Comparison of ENCODE assay signal across 8 mouse cellular contexts in genomic region chr10:128821358-128822056, GRCm38 (mm10). TPM values are rescaled to one million over a fixed set of nuclear protein-coding genes. Genes with fewer than 3 reads are reported as not detected.
DNase-seq lines count a peak whose midpoint lies in the region; ATAC-seq and TF ChIP-seq lines count a peak whose summit lies in the region.

TSS of gene Ormdl2 (minus strand) at chr10:128821645.

- DNase-seq in 3134 (ENCODE audit: extremely low read depth, insufficient read length, low spot score): peak; percentile 98
- peak; percentile 98 for DNase-seq in adrenal gland, postnatal 36 days
- DNase-seq in heart, adult 18-20 months: peak; percentile 100
- peak; percentile 100 for DNase-seq in kidney, adult 2 months
- peak; percentile 96 to 98 for DNase-seq in spleen, adult 2 months (ENCODE audit: low read depth in 1 of 2, low spot score in 2 of 2)

- TF ChIP-seq CTCF in kidney, adult 2 months (conservative IDR thresholded peaks at IDR 0.05; ENCODE audit: insufficient read depth, insufficient read length, low read depth, low read length): no peak
- no peak for TF ChIP-seq CTCF in spleen, adult 2 months (IDR thresholded peaks at IDR 0.05; ENCODE audit: extremely low read depth, insufficient read depth, insufficient read length, insufficient replicate concordance)

- peak; percentile 99 for ATAC-seq in embryonic facial prominence, embryonic 13.5 days (ENCODE audit: insufficient number of reproducible peaks, insufficient read depth, low FRiP score, low TSS enrichment, low read depth)
- ATAC-seq in limb, embryonic 12.5 days (ENCODE audit: insufficient number of reproducible peaks, insufficient read depth, low FRiP score, low TSS enrichment, low read depth): peak; percentile 100
- ATAC-seq in midbrain, embryonic 15.5 days (replicated peaks): peak; percentile 100

- peak; percentile 26 for TF ChIP-seq POLR2A in kidney, adult 2 months (IDR thresholded peaks at IDR 0.05; ENCODE audit: low read depth, low read length)
- peak; percentile 41 for TF ChIP-seq POLR2A in spleen, adult 2 months (IDR thresholded peaks at IDR 0.05; ENCODE audit: low read depth, low read length)

- H3K9me3 ChIP-seq in embryonic facial prominence, embryonic 13.5 days: no peaks in the 10 kb centered on the region
- H3K9me3 ChIP-seq in limb, embryonic 12.5 days: no peaks in the 10 kb centered on the region
- H3K9me3 ChIP-seq in midbrain, embryonic 15.5 days: no peaks in the 10 kb centered on the region

- peaks cover 18% of the 10 kb centered on the region for H3K4me1 ChIP-seq in embryonic facial prominence, embryonic 13.5 days
- peaks cover 3% of the 10 kb centered on the region; the same call in 1 of the 2 replicates for H3K4me1 ChIP-seq in kidney, adult 2 months (ENCODE audit: control insufficient read depth, insufficient read depth, low read length)
- H3K4me1 ChIP-seq in limb, embryonic 12.5 days (replicated peaks): peaks cover 15% of the 10 kb centered on the region
- H3K4me1 ChIP-seq in midbrain, embryonic 15.5 days: peaks cover 21% of the 10 kb centered on the region
- peaks cover 7% of the 10 kb centered on the region; the same call in 1 of the 2 replicates for H3K4me1 ChIP-seq in spleen, adult 2 months (ENCODE audit: control insufficient read depth, insufficient read depth, insufficient read length)

- no peaks in the 10 kb centered on the region for H3K27me3 ChIP-seq in embryonic facial prominence, embryonic 13.5 days
- no peaks in the 10 kb centered on the region for H3K27me3 ChIP-seq in kidney, adult 2 months (replicated peaks; ENCODE audit: control insufficient read depth, insufficient read depth, low read length)
- H3K27me3 ChIP-seq in limb, embryonic 12.5 days: no peaks in the 10 kb centered on the region
- H3K27me3 ChIP-seq in midbrain, embryonic 15.5 days (replicated peaks): no peaks in the 10 kb centered on the region
- H3K27me3 ChIP-seq in spleen, adult 2 months (ENCODE audit: control insufficient read depth, insufficient read depth, low read length): no peaks in the 10 kb centered on the region

- under 1% methylated on average over 46 of the region's 46 CpGs for WGBS in embryonic facial prominence, embryonic 13.5 days
- WGBS in kidney, adult 2 months: under 1% methylated on average over 46 of the region's 46 CpGs
- WGBS in limb, embryonic 12.5 days: under 1% methylated on average over 46 of the region's 46 CpGs
- under 1% methylated on average over 46 of the region's 46 CpGs for WGBS in midbrain, embryonic 15.5 days
- under 1% methylated on average over 46 of the region's 46 CpGs for WGBS in spleen, adult 2 months

- peak within 1 kb of the TSS; percentile 72; the same call in 1 of the 2 replicates for H3K27ac ChIP-seq in embryonic facial prominence, embryonic 13.5 days
- peak within 1 kb of the TSS; percentile 54; the same call in 1 of the 2 replicates for H3K27ac ChIP-seq in kidney, adult 2 months (ENCODE audit: insufficient read depth, low read depth, low read length)
- H3K27ac ChIP-seq in limb, embryonic 12.5 days: peak within 1 kb of the TSS; percentile 60; the same call in 1 of the 2 replicates
- H3K27ac ChIP-seq in midbrain, embryonic 15.5 days: peak within 1 kb of the TSS; percentile 67; the same call in 1 of the 2 replicates
- peak within 1 kb of the TSS; percentile 42 for H3K27ac ChIP-seq in spleen, adult 2 months (ENCODE audit: insufficient read depth, low read length)

- peak within 1 kb of the TSS; percentile 86 for H3K9ac ChIP-seq in embryonic facial prominence, embryonic 13.5 days
- H3K9ac ChIP-seq in limb, embryonic 12.5 days (replicated peaks): peak within 1 kb of the TSS; percentile 79
- peak within 1 kb of the TSS; percentile 62 for H3K9ac ChIP-seq in midbrain, embryonic 15.5 days

- H3K4me2 ChIP-seq in embryonic facial prominence, embryonic 13.5 days: peak within 1 kb of the TSS; percentile 85
- H3K4me2 ChIP-seq in limb, embryonic 12.5 days: peak within 1 kb of the TSS; percentile 85
- peak within 1 kb of the TSS; percentile 83 for H3K4me2 ChIP-seq in midbrain, embryonic 15.5 days

- peaks cover 41% of the 10 kb centered on the region for H3K36me3 ChIP-seq in embryonic facial prominence, embryonic 13.5 days
- no peaks in the 10 kb centered on the region; the same call in 1 of the 2 replicates for H3K36me3 ChIP-seq in kidney, adult 2 months (ENCODE audit: control insufficient read depth, insufficient read depth, low read length)
- H3K36me3 ChIP-seq in limb, embryonic 12.5 days: peaks cover 45% of the 10 kb centered on the region
- peaks cover 31% of the 10 kb centered on the region for H3K36me3 ChIP-seq in midbrain, embryonic 15.5 days (replicated peaks)
- peaks cover 17% of the 10 kb centered on the region for H3K36me3 ChIP-seq in spleen, adult 2 months (ENCODE audit: control insufficient read depth, insufficient read depth, low read length)

- H3K4me3 ChIP-seq in embryonic facial prominence, embryonic 13.5 days: peak within 1 kb of the TSS; percentile 94
- H3K4me3 ChIP-seq in kidney, adult 2 months (ENCODE audit: insufficient read depth, low read depth, low read length): peak within 1 kb of the TSS; percentile 81
- H3K4me3 ChIP-seq in limb, embryonic 12.5 days (replicated peaks): peak within 1 kb of the TSS; percentile 82
- peak within 1 kb of the TSS; percentile 68 for H3K4me3 ChIP-seq in midbrain, embryonic 15.5 days
- H3K4me3 ChIP-seq in spleen, adult 2 months (ENCODE audit: extremely low read depth, insufficient read depth, insufficient read length): peak within 1 kb of the TSS; percentile 70

RNA-seq across cellular contexts. Expression of gene Ormdl2, which starts in this region (rescaled TPM):
- 10 to 100 TPM; 41.8 to 43.8 TPM for total RNA-seq in adrenal gland, postnatal 36 days (2021)
- polyA plus RNA-seq in embryonic facial prominence, embryonic 13.5 days (2015; fragmentation: Nextera tagmentation; extraction: Ambion mirVana): 35.2 and 41.2 TPM in 2 replicates
- 1 to 10 TPM; 8.1 to 9.7 TPM for total RNA-seq in heart, adult 18-20 months (2021)
- polyA plus RNA-seq in kidney, adult 2 months (2012; rRNA removed): 82.9 and 92.1 TPM in 2 replicates
- polyA plus RNA-seq in limb, embryonic 12.5 days (2016; fragmentation: Nextera tagmentation; extraction: Ambion mirVana): 27.9 and 31.6 TPM in 2 replicates
- 21.9 and 22.7 TPM in 2 replicates for polyA plus RNA-seq in midbrain, embryonic 15.5 days (2015; fragmentation: Nextera tagmentation; extraction: Ambion mirVana)
- polyA plus RNA-seq in spleen, adult 2 months (2012; rRNA removed): 25.5 and 28.9 TPM in 2 replicates

Comparison
In these comparisons a context has a peak if more than half of its experiments do, and no peak if none do; other contexts are left out.
1. Peak in every context shown above with its lines: DNase-seq, ATAC-seq, H3K4me3 ChIP-seq and H3K27ac ChIP-seq.